Mouse (Mus musculus) frontal cortex, postnatal 36 days (tissue): ENCODE measurements around the gene Ttl.

Source experiments
- DNase-seq, 2 experiments: peaks; one replicate each; pipeline ENCODE4 v3.0.0; 2022; ENCODE audit warnings: low spot score in 2 of 2

Ttl gene

DNA sequence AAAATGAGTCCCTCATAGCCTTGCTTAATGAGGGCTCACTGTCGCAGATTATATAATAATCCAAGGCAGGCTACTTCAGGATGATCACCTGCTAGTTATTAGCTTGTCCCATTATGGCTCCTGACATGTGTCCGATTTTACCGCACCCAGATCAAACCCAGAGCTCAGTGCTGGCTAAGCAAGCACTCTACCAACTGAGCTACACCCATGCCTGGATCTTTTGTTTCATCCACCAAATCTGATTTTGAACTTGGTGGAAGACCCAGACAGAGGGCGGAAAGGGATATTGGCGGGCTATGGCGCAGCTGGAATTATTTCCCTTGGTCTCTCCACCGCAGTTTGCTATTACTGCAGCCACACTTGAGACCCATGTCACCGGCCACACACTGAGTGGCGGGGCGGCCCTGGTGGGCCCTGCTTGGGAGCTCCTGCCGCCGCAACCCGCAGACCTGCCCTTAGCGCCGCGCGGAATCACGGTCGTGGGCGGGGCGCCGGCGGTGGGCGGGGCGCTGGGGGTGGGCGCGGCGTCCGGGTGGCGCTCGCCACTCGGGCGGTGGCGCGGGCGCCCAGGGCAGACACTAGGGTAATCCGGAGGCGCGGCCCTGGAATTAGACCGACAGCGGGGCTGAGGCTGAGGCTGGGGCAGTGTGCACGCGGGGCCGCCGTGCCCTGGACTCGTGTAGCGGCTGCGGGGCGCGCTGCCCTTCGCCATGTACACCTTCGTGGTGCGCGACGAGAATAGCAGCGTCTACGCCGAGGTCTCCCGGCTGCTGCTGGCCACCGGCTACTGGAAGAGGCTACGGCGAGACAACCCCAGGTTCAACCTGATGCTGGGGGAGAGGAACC lies at the start of gene Ttl:
Gene Ttl, plus strand, starts transcription at position 506 of the 846 bp plus-strand sequence.
- DNase-seq = peak; percentile 67 to 78

DNA sequence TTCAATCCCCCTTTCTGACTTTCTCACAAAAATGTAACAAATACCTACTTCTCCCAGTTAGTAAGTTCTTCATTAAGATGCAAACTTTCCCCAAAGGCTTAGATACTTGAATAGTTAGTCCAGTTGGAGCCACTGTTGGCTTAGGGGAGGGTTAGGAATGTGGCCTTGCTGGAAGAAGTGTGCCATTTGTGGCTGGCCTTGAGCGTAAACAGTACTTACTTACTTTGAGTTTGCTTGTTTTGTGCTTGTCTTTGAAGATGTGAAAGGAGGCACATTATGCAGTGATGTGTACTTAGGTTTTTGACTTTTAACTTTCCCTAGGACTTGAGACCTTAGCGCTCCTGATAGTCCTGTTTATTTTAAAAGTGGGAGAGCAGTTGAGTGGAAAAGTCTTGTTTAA lies 45.6 kb upstream of the Ttl start:
- DNase-seq = no peak

DNA sequence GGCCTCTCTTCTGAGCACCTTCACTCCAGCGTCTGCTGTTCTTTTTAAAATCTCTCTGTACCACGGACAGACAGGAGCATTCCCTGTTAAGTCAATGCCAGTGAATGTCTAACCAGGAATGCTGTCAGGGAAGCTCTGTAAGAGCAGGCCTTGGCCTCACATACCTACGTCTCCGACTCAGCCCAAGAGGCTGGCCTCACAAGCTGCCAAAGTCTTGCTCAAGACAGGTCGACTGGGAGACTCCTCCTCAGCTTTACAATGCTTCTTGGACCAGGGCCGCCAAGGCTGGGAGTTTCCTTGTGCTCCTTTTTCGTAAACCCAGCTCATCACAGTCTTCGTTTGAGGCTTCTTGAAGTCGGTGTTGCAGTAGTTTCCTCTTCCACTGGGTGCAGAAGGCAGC lies 40.9 kb upstream of the Ttl start:
- no peak for DNase-seq

DNA sequence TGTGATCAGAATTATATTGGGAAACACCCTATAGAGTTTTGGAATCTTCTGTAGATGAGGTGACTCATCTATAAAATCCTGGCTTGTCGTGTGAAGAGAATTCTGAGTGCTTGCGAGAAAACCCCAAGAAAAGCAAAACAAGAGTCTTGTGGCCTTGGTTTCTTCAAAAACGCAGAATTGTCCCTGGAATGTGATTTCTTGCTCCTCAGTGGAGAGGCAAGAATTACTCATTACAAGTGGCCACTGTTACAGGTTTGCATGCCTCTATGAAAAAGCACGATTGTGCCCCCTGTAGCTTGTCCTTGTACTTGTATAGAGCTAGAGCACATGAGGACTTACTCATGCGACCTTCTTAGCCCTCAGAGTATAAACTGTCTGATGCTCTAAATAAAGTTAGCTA lies 30.4 kb upstream of the Ttl start:
- no peak for DNase-seq

DNA sequence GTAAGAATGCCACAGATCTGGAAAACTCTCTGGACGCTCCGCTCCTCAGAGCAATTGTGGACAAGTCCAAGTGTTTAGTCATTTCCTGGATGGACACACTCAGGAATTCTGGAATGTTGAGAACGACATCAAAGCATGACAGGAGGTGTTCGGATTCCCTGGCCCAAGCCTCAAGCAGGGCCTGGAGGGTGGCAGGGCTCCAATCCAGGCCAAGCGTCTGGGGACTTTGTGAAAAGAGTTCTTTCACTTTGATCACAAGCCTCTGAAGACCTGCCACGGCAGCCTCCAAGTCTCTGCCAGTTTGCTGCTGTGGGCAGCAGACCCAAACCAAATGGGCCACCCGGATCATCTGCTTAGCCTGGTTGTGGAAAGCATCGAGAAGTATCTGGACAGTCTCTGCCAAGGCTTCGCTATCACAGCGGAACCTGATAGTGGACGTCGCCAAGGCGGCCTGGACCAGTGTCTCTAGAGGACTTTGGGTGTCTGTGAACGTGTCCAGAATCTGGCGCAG lies 27.3 kb upstream of the Ttl start:
- DNase-seq = peak in 1 of 2 experiments; percentile 24

DNA sequence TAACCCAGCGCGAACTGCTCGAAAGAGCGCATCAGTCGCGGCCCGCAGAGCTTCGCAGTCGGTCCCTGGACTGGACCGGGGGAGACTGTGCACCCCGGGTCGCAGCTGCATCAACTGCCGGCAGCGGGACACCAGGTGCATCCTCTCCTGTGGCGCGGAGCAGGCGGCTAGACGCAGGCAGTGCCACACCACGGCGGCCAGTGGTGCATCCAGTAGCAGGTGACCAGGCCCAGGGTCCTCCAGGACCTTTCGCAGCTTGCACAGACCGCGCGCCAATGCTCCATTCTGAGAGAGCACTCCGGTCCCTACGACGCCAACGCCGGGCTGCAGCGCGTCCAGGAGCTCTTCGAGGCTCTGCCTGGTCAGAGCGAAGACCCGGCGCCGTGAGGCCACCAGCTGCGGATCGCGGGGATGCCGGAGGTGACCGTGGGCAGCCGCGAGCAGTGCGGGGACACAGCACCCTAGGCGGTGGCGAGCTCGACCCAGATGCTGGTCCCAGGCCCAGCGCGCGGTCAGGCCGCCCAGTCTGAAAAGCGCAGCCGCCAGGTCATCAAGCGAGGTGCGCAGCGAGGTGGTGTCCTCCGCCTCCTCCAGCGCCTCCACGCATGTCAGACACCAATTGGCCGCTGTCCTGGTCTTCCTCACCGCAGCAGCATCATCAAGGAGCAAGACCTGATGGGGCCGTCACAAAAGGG lies 26.7 kb upstream of the Ttl start:
- peak in 1 of 2 experiments; percentile 7 for DNase-seq

DNA sequence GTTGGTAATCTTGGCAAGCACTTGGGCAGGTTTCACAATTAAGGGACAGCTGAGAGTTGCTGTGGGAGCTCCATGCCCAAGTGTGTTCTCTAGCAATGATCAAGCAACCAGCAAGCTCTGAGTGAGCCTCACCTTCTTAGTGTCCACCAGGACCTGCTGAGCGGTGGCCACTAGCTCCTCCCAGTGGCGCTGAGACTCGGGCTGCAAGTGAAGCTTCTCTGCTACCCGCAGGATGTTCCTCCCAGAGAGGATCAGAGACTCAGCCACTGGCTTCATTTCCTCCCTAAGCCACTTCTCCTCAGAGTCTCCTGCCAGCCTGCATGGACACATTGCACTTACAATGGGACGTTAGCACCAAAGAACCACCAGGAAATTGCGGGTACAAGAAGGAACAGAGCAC lies 25.2 kb upstream of the Ttl start:
- no peak for DNase-seq

DNA sequence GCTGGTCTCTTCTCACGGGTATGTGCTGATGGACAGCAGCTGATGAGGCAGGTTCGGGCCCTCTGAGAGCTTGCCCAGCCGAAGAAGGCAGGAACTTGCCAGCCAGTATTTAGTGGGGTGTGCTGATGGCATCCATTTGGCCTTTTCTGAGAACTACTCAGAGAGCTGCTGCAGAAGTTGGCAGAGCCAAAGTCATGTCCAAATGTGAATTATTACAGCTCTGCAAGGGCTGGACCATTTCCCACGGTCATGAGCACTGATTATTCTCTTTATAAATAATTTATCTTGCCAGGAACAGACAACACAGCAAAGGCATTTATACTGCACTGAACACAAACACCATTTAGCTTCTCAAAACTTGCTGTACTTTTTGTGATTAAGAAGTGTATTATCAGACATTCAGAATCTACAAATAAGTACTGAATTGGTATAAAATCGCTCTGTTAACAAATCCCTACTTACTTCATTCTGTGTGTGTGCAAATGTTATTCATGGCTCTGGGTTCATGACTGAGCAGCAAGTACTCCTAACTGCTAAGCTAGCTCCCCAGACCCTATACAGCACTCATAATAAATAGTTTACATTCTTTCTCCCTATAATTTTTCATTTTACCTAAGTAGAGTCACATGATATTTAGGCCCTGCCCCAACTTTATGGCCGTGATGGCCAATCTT lies 19.4 kb upstream of the Ttl start:
- no peak for DNase-seq

DNA sequence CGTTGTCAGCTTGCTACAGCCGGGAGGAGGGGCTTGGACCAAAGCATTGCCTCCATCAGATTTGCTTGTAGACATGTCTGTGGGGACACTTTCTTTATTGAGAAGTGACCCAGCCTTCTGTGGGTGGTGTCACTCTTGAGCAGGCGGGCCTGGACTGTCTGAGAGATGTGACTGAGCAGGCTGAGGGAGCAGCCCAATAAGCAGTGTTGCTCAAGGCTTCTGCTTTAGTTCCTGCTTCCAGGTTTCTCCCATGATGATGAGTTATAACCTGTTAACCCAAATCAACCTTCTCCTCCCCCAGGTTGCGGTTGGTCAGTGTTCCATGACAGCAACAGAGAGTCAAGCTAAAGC lies 18.9 kb upstream of the Ttl start:
- DNase-seq = no peak

DNA sequence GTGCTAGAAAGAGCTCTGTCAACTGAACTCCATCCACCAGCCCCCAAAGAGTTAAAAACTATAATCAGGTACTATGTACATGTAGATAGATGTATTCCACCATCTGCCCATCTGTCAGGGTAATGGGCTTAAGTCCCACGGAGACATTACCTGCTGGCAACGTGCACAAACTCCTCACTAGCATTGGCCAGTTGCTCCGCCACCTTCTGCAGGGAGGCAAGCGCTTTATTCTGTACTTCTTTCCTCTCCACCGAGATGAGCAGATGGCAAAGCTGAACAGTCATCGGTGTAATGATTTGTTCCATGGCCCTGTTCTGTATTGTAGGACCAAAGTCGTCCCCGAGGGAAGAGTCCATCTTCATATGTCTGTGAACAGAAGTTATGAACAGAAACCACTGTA lies 17.9 kb upstream of the Ttl start, which contains the start of gene Vinac1:
Gene Vinac1, minus strand, starts transcription at position 362 of the 400 bp plus-strand sequence.
- no peak for DNase-seq

DNA sequence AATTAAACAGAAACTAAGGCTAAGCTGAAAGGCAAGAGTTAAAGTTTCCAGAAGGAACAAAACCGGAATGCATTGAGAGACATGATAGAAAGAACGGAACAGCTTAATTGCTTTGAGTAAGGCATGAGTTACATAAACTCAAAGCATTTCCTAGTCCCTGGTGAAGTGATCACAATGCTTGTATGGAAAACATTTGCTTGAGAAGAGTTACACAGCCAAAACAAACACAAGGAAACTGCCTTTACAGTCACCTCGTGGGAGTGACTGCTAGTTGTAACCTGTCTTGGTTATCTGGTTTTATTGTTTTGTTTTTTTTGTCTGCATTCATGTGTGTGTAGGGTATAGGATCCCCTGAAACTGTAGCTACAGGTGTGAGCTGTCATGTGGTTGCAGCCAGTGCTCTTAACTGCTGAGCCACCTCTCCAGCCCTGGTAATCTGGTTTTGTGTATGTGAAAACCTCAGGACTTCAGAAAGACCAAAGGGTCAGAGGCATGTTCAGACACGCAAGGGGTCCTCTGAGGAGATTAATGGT lies 13.2 kb upstream of the Ttl start:
- no peak for DNase-seq

DNA sequence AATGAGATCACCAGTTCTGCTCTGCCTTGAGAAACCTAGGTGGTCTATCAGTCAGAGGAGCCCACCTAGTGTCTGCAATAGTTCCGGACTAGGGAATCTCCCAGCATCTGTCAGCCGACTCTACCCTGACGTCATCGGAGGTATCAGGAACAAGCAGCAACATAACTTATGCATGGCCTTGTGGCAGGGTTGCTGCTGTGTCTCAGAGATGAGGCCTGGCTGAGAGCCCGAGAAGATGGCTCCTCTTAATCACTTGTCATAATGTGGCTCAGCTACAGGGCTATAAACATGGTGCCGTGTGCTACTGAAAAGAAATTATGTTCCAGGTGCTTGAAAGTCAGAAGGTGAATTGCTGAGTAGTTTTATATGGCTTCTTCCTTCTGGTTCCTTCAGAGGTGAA lies 10.0 kb upstream of the Ttl start:
- DNase-seq = no peak

DNA sequence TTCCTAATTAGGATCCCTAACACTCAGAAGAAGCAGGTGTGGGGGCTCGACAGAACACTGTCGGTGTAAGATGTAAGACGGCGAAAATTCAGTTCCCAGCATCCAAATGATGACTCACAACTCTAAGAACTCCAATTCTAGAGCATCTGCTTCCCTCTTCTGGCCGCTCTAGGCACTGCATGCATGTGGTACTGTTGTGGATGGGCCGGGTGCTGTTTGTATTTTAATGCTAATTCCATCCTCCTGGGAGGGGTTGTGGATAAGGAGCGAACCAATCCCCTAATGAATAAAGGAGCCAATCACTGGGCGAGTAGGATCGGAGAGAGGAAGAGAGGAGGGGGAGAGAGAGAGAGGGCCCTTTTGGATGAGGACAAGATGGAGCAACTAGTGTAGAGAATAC lies 9.1 kb upstream of the Ttl start:
- DNase-seq = no peak

DNA sequence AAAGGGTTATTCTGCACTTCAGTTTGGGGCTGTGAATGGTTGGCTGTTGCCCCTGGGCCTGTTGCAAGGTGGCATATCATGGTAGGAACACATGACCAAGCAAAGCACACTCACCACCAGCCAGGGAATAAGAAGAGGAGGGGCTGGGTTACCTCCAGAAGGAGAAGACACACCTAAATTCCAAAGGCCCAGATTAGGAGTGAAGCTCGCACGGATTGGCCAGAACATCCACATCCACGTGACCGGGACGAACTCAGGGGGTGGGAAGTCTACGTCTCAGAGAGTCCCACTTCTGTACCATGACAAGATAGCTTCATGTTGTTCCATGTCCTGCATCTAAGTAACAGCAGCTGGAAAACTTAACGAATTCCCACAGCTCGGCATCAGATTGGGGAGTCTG lies 8.5 kb upstream of the Ttl start:
- DNase-seq = no peak

DNA sequence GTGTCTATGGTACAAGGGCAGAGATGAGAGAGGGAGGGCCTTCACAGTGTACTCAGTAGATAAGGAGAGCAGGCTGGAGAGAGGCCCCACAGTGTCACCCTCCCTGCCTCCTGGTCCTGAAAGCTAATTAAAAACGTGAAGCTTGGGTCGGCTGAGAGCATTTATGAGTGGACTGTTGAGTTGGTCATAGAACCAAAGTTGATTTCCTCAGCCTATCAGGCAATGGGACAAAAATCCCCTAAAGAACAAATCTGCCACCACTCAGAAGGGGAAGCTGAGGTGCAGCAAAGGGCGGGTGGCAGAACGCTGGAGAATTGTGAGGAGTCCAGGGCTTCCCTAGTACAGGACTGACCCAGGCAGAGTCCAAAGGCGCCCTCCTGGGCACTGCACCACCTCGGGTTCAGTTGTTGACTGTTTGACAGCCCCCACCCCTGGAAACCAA lies 7.8 kb upstream of the Ttl start:
- no peak for DNase-seq

DNA sequence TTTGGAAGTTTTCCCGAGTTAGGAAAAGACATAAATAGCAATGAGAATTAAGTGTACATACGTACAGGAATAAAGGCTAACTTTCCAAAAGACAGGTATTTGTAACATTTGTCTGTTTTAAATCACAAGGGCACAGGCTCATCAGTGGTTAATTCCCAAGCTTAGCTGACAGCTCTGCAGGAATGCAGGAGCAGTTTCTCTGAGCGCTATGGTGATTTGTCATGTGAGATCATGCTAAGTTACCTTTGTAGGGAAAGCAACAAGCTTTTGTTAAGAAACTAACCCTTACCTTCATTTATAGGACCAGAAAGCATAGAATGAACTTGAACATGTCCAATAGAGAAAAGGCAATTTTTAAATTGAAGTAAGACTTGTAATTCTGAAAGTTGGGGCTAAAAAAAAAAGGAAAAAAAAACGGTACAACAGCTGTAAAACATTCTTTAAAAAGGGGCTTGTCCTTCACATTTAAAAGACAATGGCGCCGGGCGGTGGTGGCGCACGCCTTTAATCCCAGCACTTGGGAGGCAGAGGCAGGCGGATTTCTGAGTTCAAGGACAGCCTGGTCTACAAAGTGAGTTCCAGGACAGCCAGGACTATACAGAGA lies 4.2 kb upstream of the Ttl start:
- no peak for DNase-seq

DNA sequence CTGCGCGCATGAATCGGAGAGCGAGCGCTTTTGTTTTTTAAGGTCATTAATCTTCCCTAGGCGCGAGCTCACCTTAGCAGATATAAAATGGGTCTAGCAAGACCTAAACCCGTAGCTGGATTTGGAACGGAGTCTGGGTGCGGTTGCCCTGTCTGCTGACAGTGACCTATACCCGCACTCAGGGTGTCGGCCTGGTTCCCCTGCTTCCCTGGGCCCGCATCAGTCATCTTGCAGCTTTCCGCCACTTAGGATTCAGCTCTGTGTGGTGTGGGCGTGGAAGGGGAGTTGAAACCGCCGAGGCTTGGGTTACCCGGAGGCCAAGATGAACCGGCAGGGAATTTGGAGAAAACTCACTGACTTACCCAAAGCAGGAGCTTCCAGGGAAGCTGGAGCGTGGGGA lies 584 bp downstream of the Ttl start:
- DNase-seq = peak; percentile 65 to 69

DNA sequence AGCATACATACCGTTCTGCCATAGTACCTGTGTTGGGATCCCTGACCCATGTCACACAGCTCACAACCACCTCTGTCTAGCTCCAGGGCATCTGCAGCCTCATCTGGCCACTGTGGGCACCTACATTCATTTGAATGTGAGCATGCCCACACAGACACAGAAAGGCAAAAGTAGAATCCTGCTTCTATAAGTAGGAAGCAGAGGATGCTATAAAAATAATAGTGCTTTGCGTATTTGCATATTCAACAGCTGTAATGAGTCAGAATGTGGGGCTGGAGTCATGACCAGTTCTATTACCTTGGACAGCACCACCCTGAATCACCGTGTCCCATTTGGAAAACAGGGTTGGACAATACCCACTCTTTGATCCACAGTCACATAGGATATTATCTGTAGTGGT lies 4.6 kb downstream of the Ttl start:
- peak in 1 of 2 experiments; percentile 52 for DNase-seq

DNA sequence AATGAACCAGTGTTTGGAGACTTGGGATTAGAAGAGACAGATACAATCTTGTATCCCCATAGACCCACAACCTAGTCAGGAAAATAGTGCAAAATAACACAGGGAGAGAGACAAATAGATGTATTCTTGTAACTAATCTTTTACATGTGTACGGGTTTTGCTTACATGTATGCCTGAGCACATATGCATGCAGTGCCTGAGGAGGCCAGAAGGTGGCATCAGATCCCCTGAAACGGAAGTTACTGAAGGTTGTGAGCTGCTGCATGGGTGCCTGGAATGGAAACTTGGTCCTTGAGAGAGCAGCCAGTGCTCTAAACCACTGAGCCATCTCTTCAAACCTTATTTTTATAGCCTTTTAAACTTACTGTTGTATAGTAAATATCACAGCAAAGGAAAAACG lies 12.6 kb downstream of the Ttl start:
- no peak for DNase-seq

DNA sequence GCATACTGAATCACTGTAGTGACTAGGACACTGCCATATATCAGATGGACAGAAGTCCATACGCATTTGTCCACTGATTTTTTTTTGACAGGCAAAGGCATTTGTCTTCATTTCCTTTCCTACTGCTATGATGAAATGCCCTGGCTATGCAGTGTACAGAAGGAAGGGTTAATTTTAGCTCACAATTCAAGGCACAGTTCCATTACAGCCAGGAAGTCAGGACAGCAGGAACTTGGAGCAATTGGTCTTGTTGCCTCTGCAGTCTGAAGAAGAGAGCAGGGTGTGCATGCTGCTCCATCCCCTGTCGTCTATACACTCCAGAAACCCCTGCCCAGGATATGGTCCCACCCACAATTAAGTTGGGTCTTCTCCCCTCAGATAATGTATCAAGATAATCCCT lies 13.5 kb downstream of the Ttl start:
- no peak for DNase-seq

DNA sequence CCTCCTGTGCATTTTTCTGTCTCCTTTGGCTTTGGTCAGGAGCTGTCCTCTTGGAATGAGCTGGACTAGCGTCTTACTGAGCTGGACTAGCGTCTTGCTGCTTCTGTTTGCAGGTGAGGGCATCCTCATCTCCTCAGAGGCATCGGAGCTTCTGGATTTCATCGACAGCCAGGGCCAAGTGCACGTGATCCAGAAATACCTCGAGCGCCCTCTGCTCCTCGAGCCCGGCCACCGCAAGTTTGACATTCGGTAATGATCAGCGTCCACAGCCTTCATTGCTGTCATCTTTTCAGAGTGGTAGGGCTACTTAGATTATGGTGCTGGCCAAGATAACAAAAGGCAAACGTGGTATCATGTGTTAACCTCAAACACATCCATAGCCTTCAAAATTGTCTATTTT lies 15.4 kb downstream of the Ttl start:
- no peak for DNase-seq

DNA sequence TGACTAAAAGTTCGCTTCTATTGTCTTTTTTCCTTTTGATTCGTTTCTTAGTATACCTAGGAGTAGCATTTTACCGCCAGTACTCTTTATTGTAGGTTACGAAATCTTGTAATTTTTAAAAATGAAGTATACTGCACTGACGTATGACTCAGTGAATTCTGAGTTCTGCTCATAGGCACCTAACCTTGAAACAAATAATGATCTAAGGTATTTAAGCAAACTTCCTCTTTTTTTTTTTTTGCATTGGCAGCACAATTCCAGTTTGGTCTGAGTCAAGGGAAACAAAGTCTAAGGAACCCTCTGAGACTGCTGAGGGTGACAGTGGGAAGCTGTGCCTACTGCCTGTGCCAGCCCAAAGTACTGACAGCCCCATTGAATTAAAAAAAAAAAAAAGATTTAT lies 17.8 kb downstream of the Ttl start:
- DNase-seq = no peak
